Mouse (Mus musculus) ES-E14 (cell line): ENCODE measurements around the gene Rbm4b.

Experiments used
- HCFC1 ChIP-seq: IDR thresholded peaks from 2 replicates; pipeline ENCODE4 v1.6.1; 2012; ENCODE audit warnings: low read length, inconsistent platforms, borderline replicate concordance; ENCODE audit not compliant: insufficient read depth
- ZNF384 ChIP-seq: IDR thresholded peaks from 2 replicates; pipeline ENCODE4 v1.6.1; 2012; ENCODE audit warnings: low read depth, low read length, inconsistent platforms

DNA sequence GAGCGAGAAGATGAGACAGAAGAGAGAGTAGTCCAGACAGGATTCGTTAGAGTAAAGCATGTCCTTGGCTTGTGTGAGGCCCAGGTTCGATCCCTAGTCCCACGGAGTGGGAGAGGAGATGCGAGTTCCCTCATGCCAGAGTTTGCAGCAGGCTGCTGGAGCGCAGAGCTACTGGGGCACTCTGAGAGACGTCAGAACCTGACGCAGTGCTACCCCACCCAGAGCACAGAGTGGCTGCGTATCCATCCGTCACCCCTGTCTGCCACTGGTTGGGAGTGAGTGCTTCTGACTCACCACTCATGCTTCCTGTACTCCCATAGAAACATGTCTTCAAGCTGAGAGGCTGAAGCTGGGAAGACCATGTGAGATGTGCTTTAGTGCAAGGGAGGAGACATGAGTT, 14.8 kb upstream of the Rbm4b start:
- TF ChIP-seq HCFC1 (no peak), ZNF384 (no peak)
